Mouse (Mus musculus) T-helper 1 cell (primary cell): ENCODE measurements around the gene Aldh3b2.

ENCODE experiments used
- in situ Hi-C: fragments of 300-600 bp; cut with MboI, MseI; formaldehyde crosslinking; loops from one replicate; pipeline ENCODE4 v1.15.1; 2025; ENCODE audit warnings: high pct_unique_total_duplicates

Gene Aldh3b2

DNA sequence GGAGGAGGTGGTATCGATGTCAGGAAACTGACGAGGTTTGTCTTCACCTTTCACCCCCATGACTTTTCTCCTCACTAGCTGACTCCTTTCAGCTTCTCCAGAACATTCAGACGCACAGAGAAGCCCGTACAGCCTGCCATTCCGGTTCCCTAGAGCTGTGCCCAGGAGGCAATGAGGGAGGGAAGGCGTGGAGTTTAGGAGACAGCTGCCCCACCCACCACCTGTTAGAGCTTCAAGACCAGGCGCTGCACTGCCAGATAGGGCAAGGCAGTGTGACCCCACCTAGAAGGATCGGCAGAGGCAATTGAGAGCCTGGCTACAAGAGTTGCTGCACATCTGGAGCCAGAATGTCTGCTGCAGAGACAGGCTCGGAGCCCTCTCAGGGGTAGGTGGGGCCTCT is at the start of gene Aldh3b2:
Gene Aldh3b2, plus strand, starts transcription at position 100 of the 400 bp plus-strand sequence.
- in situ Hi-C loops = no loop called here

DNA sequence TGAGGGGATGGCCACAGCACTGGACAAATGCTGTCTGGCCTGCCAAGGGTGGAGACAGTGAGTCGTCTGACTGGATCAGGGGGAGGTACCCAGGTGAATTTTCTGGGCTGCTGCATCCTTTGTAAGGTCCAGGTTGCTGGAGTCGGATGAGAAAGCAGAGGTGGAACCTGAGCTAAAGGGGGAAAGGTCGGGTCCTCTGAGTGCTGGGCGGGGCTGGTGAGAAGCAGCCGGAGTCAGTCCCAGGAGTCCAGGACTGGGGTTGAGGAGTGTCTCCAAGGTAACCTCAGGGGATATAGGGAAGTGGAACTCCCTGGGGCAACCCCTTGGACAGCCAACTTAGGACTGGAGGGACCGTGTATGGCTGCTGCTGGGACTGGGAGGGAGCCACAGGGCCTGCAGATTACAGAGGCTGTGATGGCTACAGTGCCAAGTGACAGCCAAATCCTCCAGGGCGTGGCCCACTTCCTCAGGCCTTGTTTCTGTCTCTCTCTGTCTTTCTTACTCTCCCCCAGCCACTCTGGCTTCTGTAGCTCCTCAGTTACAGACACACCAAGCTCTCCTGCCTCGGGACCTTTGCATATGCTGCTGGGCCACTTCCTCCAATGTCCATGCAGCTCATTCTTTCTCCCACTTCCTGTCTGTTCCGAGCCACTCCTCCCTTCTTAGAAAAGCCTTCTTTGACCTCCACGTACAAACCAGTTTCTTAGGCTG is 49.3 kb upstream of the Aldh3b2 start:
- in situ Hi-C loops = no loop called here

DNA sequence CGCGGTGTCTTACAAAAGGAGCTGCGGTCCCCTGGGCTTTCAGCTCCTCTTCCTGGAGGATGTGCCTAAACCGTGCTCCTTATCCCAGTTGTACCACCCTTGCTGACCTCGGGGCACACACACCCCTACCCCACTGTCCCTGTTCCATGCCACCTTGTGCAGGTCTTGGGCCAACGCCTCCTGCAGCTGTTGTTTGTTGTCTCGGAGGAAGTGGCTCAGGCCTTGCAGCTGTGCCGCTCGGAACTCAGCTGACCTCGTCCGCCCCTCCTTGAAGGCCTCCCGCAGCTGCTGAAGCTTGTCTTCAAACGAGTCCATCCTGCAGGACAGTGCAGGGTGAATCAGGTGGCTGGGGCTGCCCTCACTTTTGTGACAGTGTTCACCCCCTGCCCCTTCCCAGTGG is 48.5 kb upstream of the Aldh3b2 start:
- in situ Hi-C loops = no loop called here

DNA sequence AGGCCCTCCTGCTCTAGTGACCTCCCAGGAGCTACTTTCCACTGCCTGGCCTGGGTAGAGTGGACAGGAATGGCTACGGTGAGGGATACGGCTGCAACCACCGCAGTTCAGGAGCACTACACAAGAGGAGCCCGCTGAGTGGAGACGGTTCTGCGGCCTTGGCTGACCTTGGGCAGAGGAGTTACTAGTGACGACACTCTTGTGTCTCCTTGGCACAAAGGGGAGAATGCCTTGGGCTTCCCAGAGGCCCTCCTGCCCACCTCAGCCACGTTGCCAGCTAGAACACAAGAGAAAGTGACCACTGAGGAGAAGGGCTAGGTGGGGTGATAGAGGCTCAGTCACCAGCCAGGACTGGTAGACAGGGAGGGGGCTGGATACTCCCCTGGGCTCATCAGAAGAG is 47.9 kb upstream of the Aldh3b2 start:
- in situ Hi-C loops = no loop called here

DNA sequence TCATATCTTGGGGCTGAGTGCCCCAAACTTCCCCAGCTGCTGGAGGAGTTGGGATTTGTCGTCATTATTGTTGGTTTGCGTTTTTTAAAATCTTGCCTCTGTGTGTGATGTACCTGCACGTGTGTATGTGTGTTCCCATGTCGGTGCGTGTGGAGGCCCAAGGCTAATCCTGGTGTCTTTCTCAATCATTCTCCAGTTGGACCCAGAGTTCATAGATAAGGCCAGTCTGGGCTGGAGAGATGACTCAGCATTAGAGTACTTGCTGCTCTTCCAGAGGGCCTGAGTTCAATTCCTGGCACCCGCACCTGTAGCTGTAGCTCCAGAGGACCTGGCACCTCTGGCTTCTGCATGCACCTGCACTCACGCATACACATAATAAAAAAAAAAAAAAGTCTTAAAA is 47.3 kb upstream of the Aldh3b2 start:
- in situ Hi-C loops = no loop called here

DNA sequence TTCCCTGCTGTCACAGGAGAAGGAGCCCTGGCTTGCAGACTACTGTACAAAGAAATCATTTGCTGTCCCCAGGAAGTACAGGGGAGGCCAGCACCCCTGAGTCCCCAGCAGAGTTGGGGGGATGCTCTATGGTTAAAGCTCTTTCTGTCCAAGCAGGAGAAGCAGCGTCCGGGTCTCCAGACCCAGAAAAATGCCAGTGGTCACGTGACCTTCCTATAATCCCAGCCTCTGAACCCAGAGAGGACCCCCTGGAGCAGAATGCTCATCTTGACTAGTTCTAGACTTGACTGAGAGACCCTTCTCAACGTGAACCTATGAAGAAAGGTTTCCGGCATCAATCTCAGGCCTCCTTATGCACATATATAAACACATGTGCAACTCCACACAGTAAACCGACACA is 46.3 kb upstream of the Aldh3b2 start:
- in situ Hi-C loops = no loop called here

DNA sequence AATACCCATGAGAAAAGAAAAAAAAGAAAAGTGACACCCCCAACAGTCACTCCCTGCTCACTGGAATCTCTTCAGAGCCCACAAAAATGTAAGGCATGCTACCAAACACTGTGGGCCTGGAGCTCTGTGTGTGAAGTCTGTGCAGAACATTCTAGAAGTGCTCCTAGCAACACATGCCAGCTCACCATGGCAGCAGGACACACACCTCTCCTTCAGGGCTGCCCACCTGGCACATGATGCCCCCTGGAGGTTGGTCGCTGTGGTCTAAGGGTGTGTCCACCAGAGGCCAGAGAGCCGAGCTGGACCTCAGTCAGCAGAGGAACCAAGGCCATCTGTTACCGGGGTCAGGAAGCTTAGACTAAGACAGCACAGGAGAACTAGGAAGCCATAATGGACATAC is 45.8 kb upstream of the Aldh3b2 start:
- in situ Hi-C loops = no loop called here

DNA sequence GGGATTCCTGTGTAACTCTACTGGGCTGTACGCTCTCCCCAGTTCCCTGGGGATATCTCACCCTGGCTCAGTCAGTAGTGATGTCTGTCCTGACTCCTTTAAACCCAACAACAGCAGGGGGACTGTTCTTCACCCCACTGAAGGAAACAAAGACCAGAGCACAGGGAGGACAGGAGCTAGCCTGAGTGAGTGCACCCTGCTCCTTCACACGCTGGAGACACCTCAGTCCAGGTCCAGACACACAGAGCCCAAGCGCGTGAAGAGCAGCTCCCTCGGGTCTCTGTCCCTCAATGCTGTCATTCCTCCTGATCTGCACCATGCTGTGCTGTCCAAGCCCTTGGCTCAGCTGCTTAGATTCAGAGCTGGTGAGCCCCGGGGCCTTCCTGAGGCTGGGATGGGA is 45.4 kb upstream of the Aldh3b2 start:
- in situ Hi-C loops = no loop called here

DNA sequence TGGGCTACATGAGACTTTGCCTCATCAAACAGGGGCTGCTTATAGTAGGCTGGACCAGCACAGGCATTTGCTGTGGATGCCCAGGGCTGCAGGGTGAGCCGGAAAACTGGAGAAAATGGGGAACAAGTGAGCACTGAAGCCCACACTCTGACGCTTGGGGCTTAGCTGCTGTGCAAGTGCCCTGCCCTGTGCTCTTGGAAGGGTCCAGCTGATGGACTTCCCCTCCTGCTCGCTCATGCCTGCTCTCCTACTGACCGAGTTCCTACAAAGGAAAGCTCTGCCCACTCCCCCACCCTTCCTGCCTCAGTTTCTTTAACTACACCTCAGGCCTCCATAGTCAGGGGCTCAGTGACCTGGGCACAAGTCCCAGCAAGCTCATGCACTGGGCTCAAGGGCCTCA is 44.1 kb upstream of the Aldh3b2 start:
- in situ Hi-C loops = no loop called here

DNA sequence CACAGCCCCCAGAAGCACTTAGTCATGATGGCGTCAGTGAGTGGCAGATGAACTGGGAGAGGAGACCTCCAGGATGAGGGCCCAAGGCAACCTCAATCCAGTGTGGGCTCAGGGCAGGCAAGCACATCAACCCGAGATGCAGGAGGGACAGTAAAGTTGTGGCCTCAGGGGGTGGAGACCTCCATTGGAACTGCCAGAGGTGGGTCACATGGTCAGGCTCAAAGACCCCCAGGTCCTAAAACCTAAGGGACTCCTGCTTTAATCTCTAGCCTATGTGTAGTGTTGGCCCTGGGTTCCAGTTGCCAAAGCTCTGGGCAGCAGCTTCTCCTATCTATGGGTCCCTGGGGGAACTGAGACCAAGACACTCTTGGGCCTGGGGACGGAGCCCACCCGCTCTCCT is 43.3 kb upstream of the Aldh3b2 start:
- in situ Hi-C loops = no loop called here

DNA sequence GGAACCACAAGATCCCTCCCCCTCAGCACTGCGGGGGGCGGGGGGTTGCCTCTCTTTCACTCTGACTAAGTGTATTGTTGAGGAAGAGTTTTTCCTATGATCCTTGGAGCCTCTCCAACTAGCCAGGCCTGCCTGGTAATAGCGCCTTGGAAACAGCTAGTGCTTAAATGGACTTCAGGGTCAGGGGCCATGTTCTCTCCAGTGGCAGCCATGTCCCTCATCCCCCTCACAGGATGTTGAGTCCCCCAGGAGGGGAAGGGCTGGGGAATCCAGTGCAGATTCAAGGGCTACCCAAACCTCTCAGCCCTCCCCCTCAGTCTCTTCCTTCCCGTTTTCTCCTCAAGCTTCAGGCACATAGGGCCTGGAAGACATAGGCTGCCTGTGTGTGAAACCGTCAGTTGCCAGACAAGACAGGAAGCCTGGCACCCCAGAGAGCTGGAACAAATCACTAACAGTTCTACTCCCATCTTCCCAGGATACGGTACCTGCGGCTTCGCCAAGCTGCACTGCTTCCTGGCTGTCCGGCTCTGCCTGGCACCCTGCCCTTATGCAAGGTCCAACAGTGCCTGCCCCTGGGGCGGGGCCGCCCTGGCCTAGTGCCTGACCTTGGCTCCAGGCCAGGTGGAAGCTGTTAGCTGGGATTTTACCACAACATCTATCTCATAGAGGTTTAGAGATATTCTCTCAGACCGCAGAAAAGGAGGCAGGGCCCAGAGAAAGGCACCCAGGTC is 42.8 kb upstream of the Aldh3b2 start, which contains the start of gene Aldh3b1:
Gene Aldh3b1, minus strand, starts transcription at position 598 of the 731 bp plus-strand sequence.
- in situ Hi-C loops = no loop called here

DNA sequence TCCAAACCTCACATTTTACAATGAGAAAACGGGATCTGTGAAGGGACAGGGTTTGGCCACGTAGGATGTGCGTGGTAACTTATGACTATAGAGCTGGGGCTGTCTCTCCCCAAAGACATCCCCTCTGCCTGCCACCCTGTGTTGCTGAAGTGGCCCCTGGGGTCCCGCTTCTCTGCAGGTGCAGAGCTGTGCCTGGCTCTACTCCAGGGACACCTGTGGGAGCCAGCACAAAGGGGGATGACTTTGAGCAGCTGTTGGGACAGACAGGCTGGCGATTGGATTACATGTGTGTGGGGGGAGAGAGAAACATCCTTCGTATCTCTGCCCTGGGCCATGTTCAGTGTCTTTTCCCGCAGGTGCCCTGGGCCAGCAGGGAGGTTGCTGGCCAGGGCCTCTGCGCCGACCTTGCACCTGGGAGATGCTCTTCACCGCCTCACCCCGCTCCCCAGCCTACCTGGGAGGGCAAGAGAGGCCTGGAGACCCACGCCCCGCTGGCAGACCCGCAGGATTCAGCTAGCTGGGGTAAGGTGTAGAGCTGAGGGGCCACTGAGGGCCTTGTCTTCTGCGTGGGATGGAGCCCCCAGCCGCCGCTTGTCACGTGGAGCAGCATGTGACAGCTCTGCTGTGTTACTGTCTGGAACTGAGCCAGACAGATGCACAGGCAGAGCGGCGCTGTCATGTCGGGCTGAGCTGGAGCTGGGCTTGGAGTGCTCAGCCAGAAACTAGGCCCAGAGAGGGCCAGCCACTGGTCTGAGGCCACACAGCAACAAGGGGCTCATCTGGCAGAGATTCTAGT is 41.7 kb upstream of the Aldh3b2 start:
- in situ Hi-C loops = no loop called here

DNA sequence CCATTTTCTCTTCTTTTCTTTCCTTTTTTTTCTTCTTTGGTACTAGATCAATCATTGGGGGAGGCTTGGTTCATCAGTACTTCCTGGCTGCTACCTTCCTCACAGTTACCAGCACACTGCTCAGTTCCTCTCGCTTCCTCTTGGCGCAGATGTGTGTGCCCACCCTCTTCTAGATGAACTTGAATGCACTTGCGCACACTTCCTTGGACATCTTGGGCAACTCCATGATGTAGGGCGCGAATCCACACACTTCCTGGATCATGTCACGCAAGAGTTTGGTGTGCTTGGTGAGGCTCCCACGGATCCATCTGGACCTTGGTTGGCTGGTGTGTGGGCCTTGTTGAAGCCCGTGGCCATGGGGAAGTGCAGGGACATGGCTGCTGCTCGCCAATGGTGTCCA is 40.4 kb upstream of the Aldh3b2 start:
- in situ Hi-C loops = no loop called here

DNA sequence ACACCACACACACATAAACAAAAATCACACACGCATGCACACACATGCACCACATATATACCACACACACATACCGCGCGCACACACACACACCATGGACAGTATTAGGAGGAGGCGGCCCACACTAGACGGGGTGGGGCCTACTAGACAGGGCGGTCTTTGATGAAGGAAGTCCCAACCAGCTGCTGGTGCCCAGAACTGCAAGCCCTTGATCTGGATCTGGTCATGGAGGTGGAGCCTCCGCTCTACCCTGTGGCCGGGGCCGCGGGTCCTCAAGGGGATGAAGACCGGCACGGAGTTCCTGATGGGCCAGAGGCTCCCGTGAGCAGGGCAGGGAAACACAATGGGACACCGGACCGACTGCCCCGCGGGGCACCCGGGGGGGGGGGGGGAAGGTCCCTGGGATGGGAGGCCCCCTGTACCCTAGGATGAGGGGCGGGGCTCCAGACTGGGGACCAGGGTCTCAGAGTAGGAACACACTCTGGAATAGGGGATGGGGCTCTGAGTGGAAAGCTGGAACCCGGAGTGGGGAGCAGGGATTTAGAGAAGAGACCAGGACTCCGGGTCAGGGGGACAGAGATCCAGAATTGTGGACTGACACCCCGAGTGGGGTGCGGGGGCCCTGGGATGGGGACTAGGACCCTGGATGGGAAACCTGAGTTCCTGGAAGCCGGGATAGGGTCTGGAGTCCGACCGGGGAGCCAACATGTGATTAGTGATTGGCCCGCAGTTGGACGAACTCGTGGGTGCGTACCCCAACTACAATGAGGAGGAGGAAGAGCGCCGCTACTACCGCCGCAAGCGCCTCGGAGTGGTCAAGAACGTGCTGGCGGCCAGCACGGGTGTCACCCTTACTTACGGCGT is 36.9 kb upstream of the Aldh3b2 start, which contains the start of gene Unc93b1:
Gene Unc93b1, plus strand, starts transcription at position 155 of the 864 bp plus-strand sequence.
- in situ Hi-C loops = no loop called here

DNA sequence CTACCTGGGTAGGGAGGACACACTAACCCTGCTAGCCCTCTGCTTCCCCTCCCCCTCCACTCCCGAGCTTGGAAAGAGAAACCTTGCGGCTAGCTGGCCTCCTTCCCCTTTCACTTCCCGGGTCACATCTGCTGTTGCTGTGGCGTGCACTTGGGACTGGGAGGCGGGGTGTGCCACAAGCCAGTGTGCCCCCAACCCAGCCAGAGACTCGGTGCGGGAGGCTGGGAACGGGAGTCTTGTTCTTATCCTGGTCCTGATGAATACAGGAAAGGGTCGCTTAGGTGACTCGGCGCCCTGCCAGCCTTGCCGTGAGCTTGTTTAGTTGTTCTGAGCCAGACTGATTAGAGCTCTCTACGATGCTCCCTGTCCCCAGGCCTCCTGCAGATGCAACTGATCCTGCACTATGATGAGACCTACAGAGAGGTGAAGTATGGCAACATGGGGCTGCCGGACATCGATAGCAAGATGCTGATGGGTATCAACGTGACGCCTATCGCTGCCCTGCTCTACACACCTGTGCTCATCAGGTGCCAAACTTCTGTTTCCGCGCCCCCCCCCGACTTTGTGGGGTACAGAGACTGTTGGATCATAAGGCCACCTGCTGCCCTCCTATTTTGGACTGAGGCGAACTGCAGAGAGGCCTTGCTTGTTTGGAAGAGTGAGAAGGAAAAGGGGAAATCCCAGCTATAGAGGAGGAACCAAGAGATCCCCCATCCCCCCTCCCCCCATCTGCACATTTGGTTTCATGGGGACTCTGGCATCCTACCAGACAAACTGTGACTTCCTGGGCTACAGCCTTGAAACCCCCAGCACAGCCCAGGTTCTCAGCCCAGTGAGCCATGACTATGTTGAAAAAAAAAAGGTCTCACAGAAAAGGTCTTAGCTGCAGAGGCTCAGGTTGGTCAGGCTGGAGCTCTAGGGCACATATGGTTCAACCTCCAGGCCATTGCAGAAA is 36.0 kb upstream of the Aldh3b2 start:
- in situ Hi-C loops = no loop called here

DNA sequence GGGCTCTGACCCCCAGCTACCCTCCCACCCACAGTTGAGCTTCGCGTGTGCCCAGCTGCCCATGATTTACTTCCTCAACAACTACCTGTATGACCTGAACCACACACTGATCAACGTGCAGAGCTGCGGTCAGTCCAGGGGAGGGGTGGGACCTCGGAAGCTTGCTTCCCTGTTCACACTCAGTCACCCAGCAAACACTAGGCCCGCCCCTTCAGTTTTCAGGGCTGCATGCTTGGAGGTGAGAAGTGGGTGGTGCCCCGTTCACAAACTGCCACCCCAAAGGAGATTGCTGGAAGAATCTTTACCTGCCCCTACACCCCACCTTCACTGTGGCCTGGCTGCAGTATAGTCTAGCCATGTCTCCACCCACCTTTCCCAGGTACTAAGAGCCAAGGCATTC is 29.8 kb upstream of the Aldh3b2 start:
- in situ Hi-C loops = no loop called here

DNA sequence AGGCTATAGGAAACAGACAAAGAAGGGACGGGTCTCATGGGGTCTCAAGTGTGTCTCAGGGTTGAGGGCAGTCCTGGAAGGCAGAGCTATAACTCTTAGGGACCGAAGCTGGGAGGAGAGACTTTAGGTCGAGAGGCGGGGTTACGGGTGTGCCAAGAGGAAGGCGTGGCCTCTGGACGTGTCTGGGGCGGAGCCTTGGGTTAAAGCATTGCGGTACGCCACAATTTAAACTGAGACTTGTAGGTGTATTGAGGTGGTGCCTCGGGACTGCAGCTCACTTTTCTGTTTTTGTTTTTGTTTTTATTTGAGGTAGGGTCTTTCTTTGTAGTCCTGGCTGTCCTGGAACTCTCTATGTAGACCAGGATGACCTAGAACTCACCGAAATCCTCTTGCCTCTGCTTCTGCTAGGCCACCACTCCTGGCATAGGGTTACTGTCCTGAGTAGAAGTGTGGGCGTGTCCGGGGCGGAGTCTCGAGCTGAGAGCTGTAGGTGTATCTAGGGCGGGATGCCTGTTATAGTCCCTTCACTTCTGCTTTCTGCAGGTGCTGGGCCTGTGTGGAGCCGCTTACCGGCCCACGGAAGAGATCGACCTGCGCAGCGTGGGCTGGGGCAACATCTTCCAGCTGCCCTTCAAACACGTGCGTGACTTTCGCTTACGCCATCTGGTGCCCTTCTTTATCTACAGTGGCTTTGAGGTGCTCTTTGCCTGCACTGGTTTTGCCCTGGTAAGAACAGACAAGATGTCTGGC is 29.0 kb upstream of the Aldh3b2 start:
- in situ Hi-C loops = no loop called here

DNA sequence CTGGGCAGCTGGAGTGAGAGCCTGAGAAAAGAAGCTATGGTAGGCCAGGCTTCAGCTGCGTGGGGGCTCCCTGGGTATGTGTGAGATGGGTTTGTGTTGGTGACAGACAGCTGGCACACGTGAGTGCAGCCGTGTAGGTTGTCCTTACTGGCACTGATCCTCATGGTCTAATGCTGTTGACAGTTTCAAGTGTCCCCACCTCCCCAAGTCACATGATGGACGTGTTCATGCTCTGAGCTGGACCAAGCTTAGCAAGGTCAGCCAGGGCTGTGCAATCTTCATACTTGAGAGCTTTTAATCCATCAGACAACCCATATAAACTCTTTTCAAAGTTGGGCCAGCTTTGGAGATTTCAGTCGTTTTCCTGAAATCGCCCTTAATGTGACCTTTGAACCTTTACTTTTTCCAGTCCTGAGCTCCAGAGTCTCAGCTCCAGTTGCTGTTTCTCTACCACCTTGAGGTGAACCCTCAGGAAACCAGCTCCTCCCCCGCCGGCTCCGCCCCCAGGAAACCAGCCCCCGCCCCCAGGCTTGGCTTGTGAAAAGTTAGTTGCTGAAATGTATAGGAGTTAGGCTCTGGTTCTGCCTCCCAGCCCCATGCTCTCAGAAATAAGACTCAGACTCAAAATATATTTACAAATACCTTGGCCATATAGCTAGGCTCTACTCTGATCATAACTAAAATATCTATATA is 26.1 kb upstream of the Aldh3b2 start:
- in situ Hi-C loops = no loop called here

DNA sequence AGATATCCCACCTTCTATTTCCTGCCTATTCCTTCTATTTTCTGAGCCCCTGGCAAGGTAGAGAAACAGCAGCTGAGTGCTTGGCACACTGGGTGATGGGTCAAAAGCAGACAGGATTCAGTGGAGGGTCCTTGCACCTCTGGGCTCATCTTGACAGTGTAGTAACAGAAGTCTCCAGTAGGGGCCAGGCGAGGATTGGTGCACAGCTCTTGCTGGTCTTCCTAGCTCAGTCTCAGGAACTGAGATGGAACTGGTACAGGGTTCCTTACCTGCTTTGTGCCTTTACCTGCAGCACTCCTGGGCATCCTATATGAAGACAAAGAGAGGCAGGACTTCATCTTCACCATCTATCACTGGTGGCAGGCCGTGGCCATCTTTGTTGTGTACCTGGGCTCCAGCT is 25.4 kb upstream of the Aldh3b2 start:
- in situ Hi-C loops = no loop called here
